Comparison of ENCODE assay signal across 12 mouse cellular contexts in the genomic region with DNA sequence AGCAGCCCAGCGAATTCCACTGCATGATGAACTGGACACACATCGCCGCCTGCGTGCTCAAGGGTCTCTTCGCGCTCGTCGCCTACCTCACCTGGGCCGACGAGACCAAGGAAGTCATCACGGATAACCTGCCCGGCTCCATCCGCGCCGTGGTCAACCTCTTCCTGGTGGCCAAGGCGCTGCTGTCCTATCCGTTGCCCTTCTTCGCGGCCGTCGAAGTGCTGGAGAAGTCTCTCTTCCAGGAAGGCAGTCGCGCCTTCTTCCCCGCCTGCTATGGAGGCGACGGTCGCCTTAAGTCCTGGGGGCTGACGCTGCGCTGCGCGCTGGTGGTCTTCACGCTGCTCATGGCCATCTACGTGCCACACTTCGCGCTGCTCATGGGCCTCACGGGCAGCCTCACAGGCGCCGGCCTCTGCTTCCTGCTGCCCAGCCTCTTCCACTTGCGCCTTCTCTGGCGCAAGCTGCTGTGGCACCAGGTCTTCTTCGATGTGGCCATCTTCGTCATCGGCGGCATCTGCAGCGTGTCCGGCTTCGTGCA. TPM values are rescaled to one million over a fixed set of nuclear protein-coding genes. Genes with fewer than 3 reads are reported as not detected.
A peak's percentile ranks its signal among the peaks of the same experiment; 100 is the strongest.
DNase-seq lines count a peak whose midpoint lies in the region; ATAC-seq and TF ChIP-seq lines count a peak whose summit lies in the region.
"Had no signal": no experiment of that assay in that cellular context is flagged by ENCODE, and none has a peak within 500 bp of the region (broad histone marks: within the 10 kb centered on the region; RNA-seq: fewer than 3 reads in every experiment).

No protein-coding gene starts in this region.

- ATAC-seq in heart, postnatal 0 days (ENCODE audit: insufficient read depth, low read depth), result no peak
- ATAC-seq in hindbrain, embryonic 16.5 days, result no peak
- ATAC-seq in midbrain, embryonic 15.5 days (replicated peaks), result no peak

- no peaks in the 10 kb centered on the region for H3K36me3 ChIP-seq in heart, postnatal 0 days (replicated peaks; ENCODE audit: control insufficient read depth, insufficient read depth, low read length)
- no peaks in the 10 kb centered on the region for H3K36me3 ChIP-seq in embryonic facial prominence, embryonic 10.5 days (replicated peaks)
- H3K36me3 ChIP-seq in hindbrain, embryonic 16.5 days (ENCODE audit: control insufficient read depth, insufficient read depth, low read length), result no peaks in the 10 kb centered on the region
- H3K36me3 ChIP-seq in midbrain, embryonic 15.5 days (replicated peaks), result no peaks in the 10 kb centered on the region

- no peak for DNase-seq in heart, postnatal 0 days (ENCODE audit: low spot score)
- DNase-seq in heart, postnatal 25 days (ENCODE audit: low spot score), result no peak
- DNase-seq in embryonic facial prominence, embryonic 10.5 days (ENCODE audit: low spot score), result peak; percentile 51
- DNase-seq in spleen, postnatal 10 days (ENCODE audit: low spot score in 2 of 2), result no peak
- DNase-seq in Muller cell, postnatal 12 days (ENCODE audit: inconsistent ontology term), result no peak
- DNase-seq in frontal cortex, postnatal 36 days (ENCODE audit: low spot score in 2 of 2), result no peak
- DNase-seq: cerebellum, postnatal 36 days; thymus, postnatal 36 days had no signal

- no peak overlapping the region for H3K9ac ChIP-seq in heart, postnatal 0 days (replicated peaks; ENCODE audit: low read depth, low read length)
- peak overlapping the region; percentile 50 for H3K9ac ChIP-seq in hindbrain, embryonic 16.5 days (ENCODE audit: low read depth, low read length)
- peak overlapping the region; percentile 4 for H3K9ac ChIP-seq in midbrain, embryonic 15.5 days

- 0 out of 2 replicates have a peak overlapping the region, but pooled peaks have one; percentile 2 for H3K4me3 ChIP-seq in heart, postnatal 0 days (ENCODE audit: low read depth, low read length)
- H3K4me3 ChIP-seq in embryonic facial prominence, embryonic 10.5 days, result peak overlapping the region; percentile 34
- H3K4me3 ChIP-seq in hindbrain, embryonic 16.5 days (ENCODE audit: low read length), result peak overlapping the region; percentile 48
- H3K4me3 ChIP-seq in midbrain, embryonic 15.5 days, result peak overlapping the region; percentile 50
- H3K4me3 ChIP-seq: myocyte had no signal

- WGBS in heart, postnatal 0 days, result 3% methylated on average over 47 of the region's 47 CpGs
- under 1% methylated on average over 47 of the region's 47 CpGs for WGBS in embryonic facial prominence, embryonic 10.5 days
- WGBS in hindbrain, embryonic 16.5 days, result 1% methylated on average over 47 of the region's 47 CpGs
- 1% methylated on average over 47 of the region's 47 CpGs for WGBS in midbrain, embryonic 15.5 days

- no peaks in the 10 kb centered on the region for H3K9me3 ChIP-seq in heart, postnatal 0 days (replicated peaks; ENCODE audit: control insufficient read depth, low read length)
- no peaks in the 10 kb centered on the region for H3K9me3 ChIP-seq in embryonic facial prominence, embryonic 10.5 days
- H3K9me3 ChIP-seq in hindbrain, embryonic 16.5 days (ENCODE audit: control insufficient read depth, low read length), result no peaks in the 10 kb centered on the region
- H3K9me3 ChIP-seq in midbrain, embryonic 15.5 days, result no peaks in the 10 kb centered on the region

- TF ChIP-seq EP300 in heart, postnatal 0 days (IDR thresholded peaks at IDR 0.05; ENCODE audit: low read depth), result no peak

- no peak for TF ChIP-seq CTCF in heart, postnatal 0 days (IDR thresholded peaks at IDR 0.05; ENCODE audit: low read depth)

- intact Hi-C loops in heart, postnatal 25 days (cut with DNase I), result no loop called here

- no peak overlapping the region for H3K27ac ChIP-seq in heart, postnatal 0 days (ENCODE audit: low read depth)
- no peak overlapping the region for H3K27ac ChIP-seq in embryonic facial prominence, embryonic 10.5 days (replicated peaks)
- no peak overlapping the region; the same call in 1 of the 2 replicates for H3K27ac ChIP-seq in hindbrain, embryonic 16.5 days (ENCODE audit: low read depth, low read length)
- no peak overlapping the region for H3K27ac ChIP-seq in midbrain, embryonic 15.5 days

- H3K27me3 ChIP-seq in heart, postnatal 0 days (ENCODE audit: control insufficient read depth, insufficient read depth, low read length), result peaks cover 99% of the 10 kb centered on the region
- H3K27me3 ChIP-seq in embryonic facial prominence, embryonic 10.5 days (replicated peaks; ENCODE audit: low read depth, poor library complexity, severe bottlenecking), result peaks cover 100% of the 10 kb centered on the region
- H3K27me3 ChIP-seq in hindbrain, embryonic 16.5 days (replicated peaks; ENCODE audit: control insufficient read depth, insufficient read depth, low read length), result peaks cover 25% of the 10 kb centered on the region
- H3K27me3 ChIP-seq in midbrain, embryonic 15.5 days (replicated peaks), result peaks cover 53% of the 10 kb centered on the region

- 0 out of 2 replicates have a peak overlapping the region, but pooled peaks have one; percentile 8 for H3K4me2 ChIP-seq in heart, postnatal 0 days (ENCODE audit: low read depth, low read length)
- peak overlapping the region; percentile 52 for H3K4me2 ChIP-seq in hindbrain, embryonic 16.5 days (ENCODE audit: low read length)
- H3K4me2 ChIP-seq in midbrain, embryonic 15.5 days, result peak overlapping the region; percentile 51

- H3K4me1 ChIP-seq in heart, postnatal 0 days (ENCODE audit: control insufficient read depth, insufficient read depth), result no peaks in the 10 kb centered on the region
- H3K4me1 ChIP-seq in embryonic facial prominence, embryonic 10.5 days, result peaks cover 47% of the 10 kb centered on the region
- peaks cover 11% of the 10 kb centered on the region for H3K4me1 ChIP-seq in hindbrain, embryonic 16.5 days (ENCODE audit: control insufficient read depth, insufficient read depth, low read depth, low read length)
- H3K4me1 ChIP-seq in midbrain, embryonic 15.5 days, result peaks cover 38% of the 10 kb centered on the region

RNA-seq across cellular contexts. Expression of a gene that starts 3.9 kb away (rescaled TPM):
- total RNA-seq in heart, postnatal 0 days (2014; rRNA removed; ENCODE audit: low replicate concordance), result not detected in 2 replicates
- polyA plus RNA-seq in heart, postnatal 0 days (2015; fragmentation: Nextera tagmentation; extraction: Ambion mirVana), result not detected in 2 replicates
- total RNA-seq in heart, postnatal 25 days (2021), result not detected
- 0.05 and 0.15 TPM in 2 replicates for polyA plus RNA-seq in embryonic facial prominence, embryonic 10.5 days (2016; fragmentation: Nextera tagmentation; extraction: Ambion mirVana)
- polyA plus RNA-seq in hindbrain, embryonic 16.5 days (2015; fragmentation: Nextera tagmentation; extraction: Ambion mirVana), result 10.4 and 15.0 TPM in 2 replicates
- polyA plus RNA-seq in midbrain, embryonic 15.5 days (2015; fragmentation: Nextera tagmentation; extraction: Ambion mirVana), result 9.8 and 10.5 TPM in 2 replicates
- total RNA-seq: MEL had no signal
- polyA plus RNA-seq: myocyte had no signal

RNA-seq across cellular contexts. Expression of a gene that starts 10.2 kb away (rescaled TPM):
- total RNA-seq in heart, postnatal 0 days (2014; rRNA removed; ENCODE audit: low replicate concordance), result 9.6 and 10.8 TPM in 2 replicates
- 2.9 and 3.8 TPM in 2 replicates for polyA plus RNA-seq in heart, postnatal 0 days (2015; fragmentation: Nextera tagmentation; extraction: Ambion mirVana)
- 1 to 10 TPM; 5.3 to 5.5 TPM for total RNA-seq in heart, postnatal 25 days (2021)
- polyA plus RNA-seq in embryonic facial prominence, embryonic 10.5 days (2016; fragmentation: Nextera tagmentation; extraction: Ambion mirVana), result 14.4 and 16.7 TPM in 2 replicates
- 6.2 and 12.0 TPM in 2 replicates for polyA plus RNA-seq in hindbrain, embryonic 16.5 days (2015; fragmentation: Nextera tagmentation; extraction: Ambion mirVana)
- 11.7 and 12.8 TPM in 2 replicates for polyA plus RNA-seq in midbrain, embryonic 15.5 days (2015; fragmentation: Nextera tagmentation; extraction: Ambion mirVana)

RNA-seq across cellular contexts. Expression of a gene that starts 50.7 kb away (rescaled TPM):
- 3.7 and 9.1 TPM in 2 replicates for total RNA-seq in heart, postnatal 0 days (2014; rRNA removed; ENCODE audit: low replicate concordance)
- polyA plus RNA-seq in heart, postnatal 0 days (2015; fragmentation: Nextera tagmentation; extraction: Ambion mirVana), result 5.0 and 5.1 TPM in 2 replicates
- total RNA-seq in heart, postnatal 25 days (2021), result 10 to 100 TPM; 15.0 to 15.3 TPM
- polyA plus RNA-seq in embryonic facial prominence, embryonic 10.5 days (2016; fragmentation: Nextera tagmentation; extraction: Ambion mirVana), result 3.3 TPM in 2 replicates
- polyA plus RNA-seq in hindbrain, embryonic 16.5 days (2015; fragmentation: Nextera tagmentation; extraction: Ambion mirVana), result 26.4 and 27.2 TPM in 2 replicates
- polyA plus RNA-seq in midbrain, embryonic 15.5 days (2015; fragmentation: Nextera tagmentation; extraction: Ambion mirVana), result 21.0 and 23.4 TPM in 2 replicates
